Mouse (Mus musculus) spleen, postnatal 36 days (tissue): ENCODE measurements around the gene Rad9a.

Experiments used
- DNase-seq, 2 experiments: peaks; one replicate each; pipeline ENCODE4 v3.0.0; 2022; ENCODE audit warnings: low spot score in 2 of 2, mixed read lengths in 1 of 2

Rad9a gene

DNA sequence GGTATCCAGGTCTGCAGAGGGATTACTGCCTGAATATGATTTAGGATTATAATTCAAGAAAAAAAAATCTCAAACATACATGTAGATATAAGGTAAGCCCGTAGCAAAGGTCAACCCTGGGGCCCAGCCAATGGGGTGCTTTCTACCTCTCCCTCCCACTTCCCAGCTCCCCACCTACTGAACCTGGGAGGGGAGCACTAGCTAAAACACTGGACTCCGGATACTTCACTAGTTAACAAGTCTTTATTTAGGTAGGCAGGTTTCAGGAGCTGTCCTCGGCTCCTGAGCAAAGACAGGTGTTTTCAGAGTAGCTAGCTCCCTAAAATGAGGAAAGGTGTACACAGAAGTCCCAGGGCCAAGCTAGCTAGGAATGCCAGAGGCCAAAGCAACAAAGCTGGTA is 37.4 kb downstream of the Rad9a start:
- DNase-seq: no peak

DNA sequence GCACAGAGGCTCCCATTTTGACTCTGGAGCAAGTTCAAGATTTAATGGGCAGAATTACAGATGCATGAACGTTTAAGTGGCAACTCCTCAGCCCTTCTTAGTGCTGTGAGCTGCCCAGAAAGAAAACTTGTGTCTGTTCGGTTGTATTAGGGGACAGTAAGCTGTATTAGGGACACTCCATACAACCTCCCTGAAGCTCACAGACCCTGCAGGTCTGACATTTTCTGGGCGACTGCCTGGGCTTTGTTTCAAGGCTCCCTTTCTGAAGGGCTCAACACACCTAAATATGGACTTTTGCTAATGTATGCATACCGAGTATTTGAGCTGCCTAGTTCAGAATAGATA is 37.9 kb downstream of the Rad9a start:
- DNase-seq: no peak

DNA sequence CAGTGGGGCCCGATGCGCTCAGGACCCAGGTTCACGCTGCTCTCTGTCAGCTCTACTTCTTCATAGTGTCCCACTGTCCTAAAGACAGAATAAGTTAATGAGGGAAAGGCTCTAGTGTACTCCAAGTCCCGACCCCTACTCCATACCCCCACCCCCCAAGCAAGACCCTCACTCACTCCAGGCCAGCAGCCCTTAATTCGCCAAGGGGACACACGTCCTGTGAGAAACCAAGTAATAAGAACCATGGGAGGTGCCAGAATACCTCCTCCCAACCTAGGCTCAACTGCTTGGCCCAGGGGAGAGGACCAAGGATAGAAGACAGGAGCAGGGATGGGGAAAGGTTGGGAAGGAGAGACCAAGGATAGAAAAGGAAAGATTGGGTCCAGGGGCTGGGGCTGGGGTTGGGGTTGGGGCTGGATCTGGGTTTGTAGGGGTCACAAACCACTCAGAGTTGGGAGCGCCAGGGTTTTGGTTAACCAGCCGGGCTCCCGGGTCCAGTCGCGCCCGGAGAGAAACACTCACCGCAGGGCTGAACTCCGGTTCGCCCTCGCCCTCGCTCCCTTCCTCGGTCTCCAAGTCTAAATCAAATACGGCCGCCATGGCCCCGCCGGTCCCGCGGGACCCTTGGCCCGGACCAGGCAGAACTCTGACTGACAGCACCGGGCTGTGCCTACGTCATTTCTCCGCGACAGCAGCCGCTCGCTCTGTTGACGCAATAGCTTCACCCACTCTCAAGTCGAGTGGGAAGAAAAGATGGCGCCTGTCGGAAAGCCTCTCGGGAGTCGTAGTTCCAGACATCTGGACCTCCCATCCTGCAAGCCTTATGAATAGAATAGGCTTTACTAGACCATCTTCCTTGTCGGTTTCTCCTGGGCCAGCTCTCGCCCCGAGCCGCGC is 38.6 kb downstream of the Rad9a start, which contains the start of gene Rps6kb2:
TSS of gene Rps6kb2 (minus strand) at position 709 of the 897 bp plus-strand sequence.
- DNase-seq: peak; percentile 94 to 95

DNA sequence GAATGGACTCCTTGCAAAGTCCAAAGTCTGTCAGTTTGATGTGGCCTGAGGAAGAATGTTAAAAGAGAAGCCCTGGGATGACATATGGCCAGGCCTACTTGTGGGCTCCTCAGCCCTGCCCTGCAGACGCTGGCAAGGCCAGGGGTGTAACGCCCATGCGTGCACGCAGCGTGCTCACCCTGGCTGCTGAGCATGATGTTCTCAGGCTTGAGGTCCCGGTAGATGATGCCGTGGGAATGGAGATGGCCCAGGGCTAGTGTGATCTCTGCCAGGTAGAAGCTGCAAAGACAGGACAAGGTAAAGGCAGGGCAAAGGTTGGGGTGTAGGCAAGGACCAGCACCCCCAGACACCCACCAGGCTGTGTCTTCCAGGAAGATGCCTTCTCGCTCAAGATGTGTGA is 42.4 kb downstream of the Rad9a start:
- no peak for DNase-seq

DNA sequence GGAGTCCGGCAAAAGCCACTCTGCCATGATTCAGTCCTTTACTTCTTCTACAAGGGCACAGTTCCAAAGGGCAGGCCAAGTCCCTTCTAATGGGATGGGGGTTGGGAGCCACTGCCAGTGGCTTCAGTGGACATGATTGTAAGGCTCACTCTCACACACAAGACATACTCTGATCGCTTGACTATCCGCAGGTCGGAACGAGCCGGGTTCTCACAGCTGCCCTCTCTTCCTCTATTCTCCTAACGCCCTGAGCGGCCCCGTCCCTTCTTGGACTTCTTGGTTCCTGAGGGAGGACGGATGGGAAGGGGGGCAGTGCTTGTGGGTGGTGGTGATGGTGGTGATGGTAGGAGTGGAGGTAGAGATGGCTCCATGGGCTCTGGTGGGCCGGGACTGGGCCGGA is 44.7 kb downstream of the Rad9a start:
- DNase-seq: no peak

DNA sequence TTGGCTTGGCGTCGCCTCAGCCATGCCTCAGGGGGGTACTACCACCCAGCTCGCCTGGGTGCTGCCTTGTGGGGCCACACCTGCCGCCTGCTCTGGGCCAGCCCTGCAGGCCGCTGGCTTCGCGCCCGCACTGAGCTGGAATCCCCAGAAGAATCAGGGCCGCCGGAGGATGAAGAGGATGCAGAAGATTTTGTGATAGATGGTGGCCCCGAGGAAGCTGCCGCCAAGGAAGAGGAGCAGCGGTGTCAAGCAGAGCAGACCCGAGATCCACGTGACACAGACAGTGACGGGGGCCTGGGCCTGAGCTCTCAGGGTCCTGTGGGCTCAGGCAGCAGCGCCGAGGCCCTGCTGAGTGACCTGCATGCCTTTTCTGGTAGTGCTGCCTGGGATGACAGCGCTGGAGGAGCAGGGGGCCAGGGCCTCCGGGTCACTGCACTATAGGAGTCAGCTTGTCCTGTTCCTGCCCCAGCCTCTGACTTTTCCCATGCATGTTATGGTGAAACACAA is 45.3 kb downstream of the Rad9a start:
- no peak for DNase-seq

DNA sequence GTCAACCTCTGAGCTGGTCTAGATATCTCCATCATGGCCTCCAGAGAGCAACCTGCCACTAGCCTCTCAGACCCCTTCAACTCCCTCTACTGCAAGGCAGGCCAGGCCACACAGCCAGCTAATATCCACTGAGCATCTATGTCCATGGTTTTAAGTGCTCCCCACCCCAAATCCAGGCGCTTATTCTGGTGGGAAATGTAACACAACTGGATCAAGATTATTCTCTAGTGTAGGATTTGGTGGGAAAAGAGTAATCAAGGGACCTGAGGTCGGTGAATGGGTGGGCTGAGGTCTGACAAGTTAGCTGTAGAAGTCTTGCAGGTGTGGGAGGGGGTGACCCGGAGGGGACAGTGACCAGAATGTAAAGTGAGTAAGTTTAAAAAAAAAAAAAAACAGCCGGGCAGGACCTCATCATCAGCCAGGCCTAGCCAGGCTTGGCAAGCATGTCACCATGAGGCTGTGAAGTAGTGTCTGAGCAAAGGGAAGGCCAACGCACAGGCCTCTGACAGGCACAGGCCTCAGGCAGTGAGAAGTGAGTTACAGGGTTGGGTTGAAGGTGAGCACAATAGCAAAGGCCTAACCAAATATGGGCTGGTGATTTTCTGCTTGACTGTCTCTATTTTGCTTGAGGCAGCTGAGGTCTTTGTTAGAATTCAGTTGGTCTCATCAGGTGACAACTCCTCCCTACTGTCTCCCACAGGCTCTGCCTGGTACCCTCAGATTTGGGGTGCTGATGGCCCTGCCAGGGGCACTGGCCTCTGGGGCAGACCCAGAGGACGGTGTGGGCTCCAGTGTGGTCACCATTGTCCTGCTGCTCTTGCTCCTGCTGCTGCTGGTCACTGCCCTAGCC is 46.0 kb downstream of the Rad9a start:
- peak; percentile 77 for DNase-seq

DNA sequence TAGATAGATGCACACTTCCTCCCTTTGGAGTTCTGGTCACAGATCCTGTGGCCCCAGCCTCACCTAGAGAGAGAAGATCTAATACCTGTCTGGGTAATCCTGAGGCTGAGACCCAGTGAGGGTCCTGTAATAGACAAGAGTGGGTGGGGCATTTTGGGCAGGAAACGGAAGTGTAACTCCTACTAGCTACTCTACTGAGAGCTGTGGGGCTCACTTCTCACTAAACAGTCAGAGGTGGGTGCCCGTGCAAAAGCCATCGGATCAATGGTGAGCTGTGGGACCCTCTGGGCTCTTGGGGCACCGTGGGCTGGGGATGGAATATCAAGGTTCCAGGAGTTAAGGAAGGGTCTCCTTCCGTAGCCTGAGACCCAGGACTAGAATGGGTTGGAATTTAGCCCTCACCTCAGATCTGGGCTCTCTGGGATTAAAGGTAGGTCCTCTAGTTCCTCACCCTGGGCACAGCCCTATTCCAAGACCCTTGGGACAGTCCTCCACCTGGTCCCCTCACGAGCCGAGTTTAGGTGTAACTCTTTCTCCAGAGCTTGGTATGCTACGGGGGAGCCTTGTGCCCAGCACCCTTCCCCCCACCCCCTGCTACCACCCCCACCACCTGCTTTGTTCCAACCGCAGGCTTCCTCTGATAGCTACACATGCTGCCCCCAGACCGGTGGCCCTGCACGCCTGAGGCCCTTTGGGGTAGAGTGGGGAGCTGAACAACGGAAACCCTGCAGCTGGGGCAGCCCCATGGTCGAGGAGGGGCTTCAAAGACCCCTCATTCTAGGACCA is 46.8 kb downstream of the Rad9a start:
- peak; percentile 88 to 89 for DNase-seq

DNA sequence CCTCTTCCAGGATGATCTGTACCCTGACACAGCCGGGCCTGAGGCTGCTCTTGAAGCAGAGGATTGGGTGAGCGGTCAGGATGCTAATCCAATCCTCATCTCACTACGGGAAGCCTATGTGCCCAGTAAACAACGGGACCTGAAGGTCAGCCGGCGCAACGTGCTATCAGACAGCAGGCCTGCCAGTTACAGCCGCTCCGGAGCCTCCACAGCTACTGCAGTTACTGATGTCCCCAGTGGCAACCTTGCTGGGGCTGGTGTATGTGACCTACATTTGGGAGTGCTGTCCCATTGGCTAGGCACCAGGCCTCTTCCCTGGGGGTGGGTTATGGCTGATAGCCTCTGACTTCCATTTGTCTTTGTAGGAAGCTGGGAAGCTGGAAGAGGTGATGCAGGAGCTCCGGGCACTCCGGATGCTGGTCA is 48.2 kb downstream of the Rad9a start, which contains the start of gene Ptprcap:
TSS of gene Ptprcap (plus strand) at position 373 of the 423 bp plus-strand sequence.
- no peak for DNase-seq

DNA sequence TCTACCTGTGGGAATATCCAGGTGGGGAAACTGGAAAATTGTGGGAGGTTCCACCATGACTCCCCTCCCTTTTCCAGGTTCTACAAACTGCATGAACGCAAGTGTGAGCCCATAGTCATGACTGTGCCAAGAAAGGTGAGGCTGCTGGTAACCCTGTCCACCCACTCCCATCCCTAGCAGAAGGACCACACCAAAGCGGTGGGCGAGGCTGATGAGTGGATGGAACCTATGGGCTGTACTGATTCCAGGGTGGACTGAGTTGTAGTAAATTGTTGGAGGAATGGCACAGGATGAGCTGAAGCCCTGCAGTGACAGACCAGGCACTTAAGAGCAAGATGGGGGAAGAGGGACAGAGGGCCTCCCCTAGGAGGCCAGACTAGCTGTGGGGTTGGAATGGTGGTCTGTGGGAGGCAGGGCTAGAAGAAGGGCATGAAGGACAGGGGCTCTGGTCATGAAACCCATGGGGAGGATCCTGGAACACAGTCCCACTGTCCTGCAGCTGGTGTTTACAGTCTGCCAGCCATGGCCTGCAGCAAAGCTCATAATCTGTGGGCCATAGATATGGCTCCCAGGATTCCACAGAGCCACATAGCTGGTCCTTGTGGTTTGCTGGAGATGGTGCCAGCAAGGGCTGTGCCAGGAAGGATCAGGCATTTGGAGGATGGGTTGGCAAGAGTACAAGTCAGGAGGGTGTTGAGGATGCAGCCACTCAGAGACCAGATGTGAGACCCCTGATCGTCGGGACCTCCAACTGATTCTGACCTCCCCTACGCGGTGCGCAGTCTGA is 48.8 kb downstream of the Rad9a start:
- DNase-seq: no peak

DNA sequence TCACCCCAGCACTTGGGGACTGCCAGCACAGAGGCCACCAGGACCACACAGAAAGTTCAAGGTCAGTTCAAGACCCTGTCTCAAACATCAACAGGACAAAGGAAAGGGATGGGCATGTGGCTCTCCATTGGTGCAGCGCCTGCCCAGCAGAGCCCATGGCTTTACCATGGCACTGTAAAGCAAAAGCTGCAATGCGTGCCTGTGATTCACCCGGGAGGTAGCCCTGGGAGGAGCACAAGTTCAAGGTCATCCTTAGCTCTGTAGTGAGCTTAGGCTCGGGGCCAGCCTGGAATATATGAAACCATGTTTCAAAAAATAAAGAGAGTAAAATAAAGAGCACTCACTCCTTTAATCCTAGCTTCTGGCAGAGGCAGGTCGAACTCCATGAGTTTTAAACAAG is 49.6 kb downstream of the Rad9a start:
- DNase-seq: no peak

DNA sequence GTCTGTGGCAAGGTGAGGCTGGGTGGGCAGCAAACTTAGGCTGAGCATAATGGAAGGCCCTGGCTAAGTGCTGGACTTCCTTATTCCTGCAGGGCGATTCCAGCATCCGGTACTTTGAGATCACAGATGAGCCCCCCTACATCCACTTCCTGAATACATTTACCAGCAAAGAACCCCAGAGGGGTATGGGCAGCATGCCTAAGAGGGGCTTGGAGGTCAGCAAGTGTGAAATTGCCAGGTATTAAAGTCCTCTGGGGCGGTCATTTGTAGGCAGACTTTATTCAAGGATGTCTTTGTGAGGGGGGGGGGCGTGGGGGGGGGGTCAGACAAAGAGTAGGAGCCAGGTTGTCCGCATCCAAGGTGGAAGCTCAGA is 50.0 kb downstream of the Rad9a start:
- no peak for DNase-seq

DNA sequence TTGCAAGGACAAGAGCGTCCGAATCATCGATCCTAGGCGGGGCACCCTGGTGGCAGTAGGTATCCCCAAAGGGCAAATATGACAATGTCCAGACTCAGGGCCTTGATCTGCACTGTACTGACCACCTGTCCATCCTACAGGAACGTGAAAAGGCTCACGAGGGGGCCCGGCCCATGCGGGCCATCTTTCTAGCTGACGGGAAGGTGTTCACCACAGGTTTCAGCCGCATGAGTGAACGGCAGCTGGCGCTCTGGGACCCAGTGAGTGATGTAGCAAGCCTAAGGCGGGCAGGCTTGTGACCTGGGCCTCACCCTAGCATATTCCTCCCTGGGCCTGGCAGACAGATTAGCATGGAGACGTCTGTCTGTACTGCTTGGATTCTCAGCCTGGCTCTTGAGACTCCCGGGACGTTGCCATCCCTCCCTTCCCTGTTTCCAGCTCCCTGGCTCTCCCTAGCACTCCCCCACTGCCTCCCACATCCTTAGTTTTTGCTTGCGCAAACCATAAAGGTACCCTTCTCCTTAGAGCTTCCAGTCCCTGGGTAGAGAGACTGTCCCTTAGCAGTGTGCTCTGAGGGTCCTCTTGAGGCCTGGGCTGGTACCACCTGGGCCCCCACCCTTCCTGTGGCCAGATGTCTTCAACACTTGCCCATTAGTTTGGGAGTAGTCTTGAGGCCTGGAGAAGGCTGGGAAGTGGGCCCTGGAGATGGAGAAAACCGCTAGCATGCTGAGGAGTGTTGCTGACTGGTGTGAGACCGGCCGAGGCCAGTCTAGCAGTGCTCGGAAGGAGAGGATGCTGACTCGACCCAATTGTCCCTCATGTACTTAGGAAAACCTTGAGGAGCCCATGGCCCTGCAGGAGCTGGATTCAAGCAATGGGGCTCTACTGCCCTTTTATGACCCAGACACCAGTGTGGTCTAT is 50.6 kb downstream of the Rad9a start:
- no peak for DNase-seq

DNA sequence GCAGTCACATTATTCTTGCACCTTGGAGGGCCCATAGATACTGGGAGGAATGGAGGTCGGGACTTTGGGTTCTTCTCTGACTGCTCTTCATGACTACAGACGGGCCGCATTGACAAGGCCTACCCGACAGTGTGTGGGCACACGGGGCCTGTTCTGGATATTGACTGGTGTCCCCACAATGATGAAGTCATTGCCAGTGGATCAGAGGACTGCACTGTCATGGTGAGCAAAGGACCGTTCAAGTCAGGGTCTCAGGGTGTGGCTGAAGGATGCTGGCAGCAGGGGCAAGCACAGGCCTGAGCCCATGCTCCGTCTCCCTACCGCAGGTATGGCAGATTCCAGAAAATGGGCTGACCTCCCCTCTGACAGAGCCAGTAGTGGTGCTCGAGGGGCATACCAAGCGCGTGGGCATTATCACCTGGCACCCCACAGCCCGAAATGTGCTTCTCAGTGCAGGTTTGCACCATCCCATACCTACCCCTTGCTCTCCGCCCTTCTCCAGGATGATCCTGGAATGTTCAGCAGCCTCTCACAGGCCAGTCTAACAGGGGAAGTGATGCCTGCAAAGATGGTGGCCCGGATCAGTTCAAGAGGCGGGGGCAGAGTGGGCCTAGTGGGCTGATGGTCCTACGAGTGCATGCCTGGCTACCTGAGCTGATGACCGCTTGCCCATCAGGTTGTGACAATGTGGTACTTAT is 51.5 kb downstream of the Rad9a start:
- DNase-seq: no peak

DNA sequence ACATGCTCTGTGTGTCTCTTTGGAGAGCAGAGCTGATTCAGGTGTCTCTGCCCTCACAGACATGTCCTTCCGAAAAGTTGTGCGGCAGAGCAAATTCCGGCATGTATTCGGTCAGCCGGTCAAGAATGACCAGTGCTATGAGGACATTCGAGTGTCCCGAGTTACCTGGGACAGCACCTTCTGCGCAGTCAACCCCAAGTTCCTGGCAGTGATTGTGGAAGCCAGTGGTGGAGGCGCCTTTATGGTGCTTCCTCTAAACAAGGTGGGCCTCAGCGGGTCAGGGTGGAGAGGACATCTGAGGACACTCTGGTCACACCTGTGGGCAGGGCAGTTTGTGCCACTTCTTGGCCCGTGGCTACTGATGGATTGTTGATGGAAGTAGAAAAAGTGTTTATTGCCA is 52.2 kb downstream of the Rad9a start:
- no peak for DNase-seq

DNA sequence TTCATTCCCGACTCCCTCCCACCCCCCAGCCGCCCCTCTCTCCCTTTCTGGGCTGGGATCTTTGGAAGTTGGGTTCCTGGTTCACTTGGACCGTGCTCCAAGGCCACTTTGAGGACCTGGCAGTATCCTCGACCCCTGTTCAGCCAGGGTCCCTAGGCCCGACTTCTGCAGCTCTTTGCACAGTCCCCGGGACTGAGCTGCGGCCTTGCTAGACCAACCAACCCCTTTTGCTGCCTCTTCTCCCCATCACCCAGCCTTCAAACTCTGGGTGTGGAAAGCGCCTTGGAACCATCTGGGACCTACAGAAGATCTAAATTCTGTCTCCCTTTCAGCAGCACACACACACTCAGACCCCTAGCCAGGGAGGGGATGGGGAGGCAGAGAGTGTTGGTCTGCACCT is 52.6 kb downstream of the Rad9a start:
- no peak for DNase-seq

DNA sequence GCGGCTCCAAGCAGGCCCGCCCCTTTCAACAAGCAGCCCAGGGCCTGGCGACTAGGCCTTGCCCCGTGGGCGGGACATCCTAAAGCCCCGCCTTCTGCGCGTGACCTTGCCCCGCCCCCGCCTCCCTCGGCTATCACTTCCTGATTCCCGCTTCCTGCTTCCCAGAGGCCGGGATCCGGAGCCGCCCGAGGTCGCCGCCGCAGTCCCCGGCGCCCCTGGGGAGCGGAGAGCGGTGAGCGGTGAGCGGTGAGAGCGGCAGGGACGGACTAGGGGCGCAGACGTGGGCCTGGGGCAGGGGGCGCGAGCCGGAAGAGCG is 53.0 kb downstream of the Rad9a start, which contains the start of gene Coro1b:
TSS of gene Coro1b (plus strand) at position 129 of the 316 bp plus-strand sequence.
- peak; percentile 95 for DNase-seq

DNA sequence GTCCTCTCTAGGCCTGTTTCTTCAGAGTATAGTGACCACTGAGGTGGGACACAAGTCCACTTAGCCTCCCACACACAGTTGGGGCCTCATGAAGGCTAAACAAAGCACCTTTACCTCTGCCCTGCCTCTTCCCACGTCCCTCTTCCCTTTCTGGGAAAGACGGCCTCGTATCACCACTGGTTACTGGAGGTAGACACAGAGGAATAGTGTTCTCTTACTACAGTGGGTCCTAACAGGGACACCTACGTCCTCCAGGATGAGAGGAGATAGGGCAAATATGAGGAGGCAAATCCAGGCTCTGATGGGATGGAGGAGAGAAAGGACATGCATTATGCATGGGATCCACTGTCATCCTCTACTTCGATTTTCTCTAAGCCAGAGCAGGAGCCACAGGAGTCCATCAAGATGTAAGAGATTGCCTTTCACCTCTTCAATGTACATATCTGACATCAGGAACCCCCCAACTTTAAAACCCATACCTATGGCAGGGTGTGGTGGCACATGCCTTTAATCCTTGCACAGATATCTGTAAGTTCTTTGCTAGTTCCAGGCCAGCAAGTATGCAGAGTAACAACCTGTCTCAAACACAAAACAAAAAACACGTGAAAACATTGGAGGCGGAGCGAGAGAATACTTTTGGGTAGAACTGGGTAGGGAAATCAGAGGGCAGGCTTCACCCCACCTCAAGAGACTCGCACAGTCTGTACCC is 53.5 kb downstream of the Rad9a start:
- no peak for DNase-seq

DNA sequence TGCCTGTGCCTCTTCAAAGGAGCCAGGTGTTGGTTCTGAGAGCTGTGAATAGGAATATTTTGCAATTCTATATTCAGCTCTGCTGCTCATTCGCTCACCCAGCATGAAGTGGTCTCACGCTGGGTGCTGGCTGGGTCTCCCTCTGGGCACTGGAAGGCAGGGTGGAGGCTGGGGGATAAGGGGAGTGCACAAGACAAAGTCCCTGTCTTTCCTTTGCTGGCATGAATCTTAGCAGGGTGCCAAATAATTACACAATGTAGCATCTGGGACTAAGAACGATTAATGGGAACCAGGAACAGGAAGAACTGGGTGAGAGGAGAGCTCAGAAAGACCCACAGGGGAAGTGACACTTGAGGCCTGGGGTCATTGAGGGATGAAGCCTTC is 54.4 kb downstream of the Rad9a start:
- DNase-seq: no peak
